Mouse (Mus musculus): ENCODE measurements around the gene Mroh3.
A peak's percentile ranks its signal among the peaks of the same experiment; 100 is the strongest.

Gene Mroh3

DNA sequence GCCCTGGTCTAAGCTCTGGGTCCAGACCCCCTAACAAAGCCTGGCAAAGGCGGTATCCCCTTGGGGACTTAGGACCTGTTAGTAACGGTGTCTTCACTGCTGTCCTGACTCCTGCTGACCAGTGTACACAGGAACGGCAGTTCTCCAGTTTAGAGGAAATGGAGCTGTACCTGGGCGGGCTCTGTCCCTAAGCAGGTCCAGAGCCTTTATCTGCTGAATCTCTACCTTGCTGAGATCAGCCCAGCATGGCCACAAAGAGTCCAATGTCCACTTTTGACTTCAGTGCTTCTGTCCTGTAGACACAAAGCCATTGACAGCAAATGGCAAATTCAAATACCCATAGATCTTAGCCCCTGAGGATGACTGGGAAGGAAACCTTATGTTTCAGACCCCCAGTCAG lies 55.7 kb downstream of the Mroh3 start:
- DNase-seq (ENCODE audit: low spot score in 2 of 2) = no peak

DNA sequence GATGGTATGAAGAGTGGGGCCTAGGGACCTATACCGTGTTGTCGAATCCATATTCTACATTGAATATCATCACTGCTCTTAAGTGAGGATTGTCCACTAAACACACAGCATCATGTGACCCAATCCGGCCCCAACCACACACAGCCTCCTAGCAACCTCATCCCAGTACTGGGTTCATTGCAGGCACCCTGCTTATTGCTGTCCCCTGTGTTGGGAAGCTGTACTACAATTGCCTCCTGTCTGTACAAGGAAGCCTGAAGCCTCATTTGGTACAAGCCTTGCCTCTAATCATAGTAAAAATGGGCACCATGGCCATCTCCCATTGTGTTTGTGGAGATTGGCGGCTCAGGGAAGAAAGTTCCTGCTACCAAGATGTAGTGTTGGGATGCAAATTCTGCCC lies 56.3 kb downstream of the Mroh3 start:
- DNase-seq (ENCODE audit: low spot score in 2 of 2) = no peak

DNA sequence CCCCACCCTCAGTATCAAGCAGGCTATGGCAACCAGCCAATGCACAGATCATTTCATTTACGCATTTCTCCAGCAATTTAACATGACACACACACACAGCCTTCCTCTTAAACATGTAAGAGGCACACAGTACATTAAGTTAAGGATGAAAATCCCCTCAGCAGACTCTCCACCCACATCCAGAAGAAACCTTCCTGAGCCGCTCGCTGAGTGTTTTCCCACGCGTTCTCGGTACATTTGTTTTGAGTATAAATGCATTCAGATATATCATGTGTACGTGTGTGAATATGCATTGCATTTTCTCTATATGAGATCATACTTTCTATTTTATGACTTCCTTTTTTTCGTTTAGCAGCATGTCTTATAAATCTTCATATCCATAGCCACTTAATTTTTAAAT lies 61.3 kb downstream of the Mroh3 start:
- no peak for DNase-seq (ENCODE audit: low spot score in 2 of 2)

DNA sequence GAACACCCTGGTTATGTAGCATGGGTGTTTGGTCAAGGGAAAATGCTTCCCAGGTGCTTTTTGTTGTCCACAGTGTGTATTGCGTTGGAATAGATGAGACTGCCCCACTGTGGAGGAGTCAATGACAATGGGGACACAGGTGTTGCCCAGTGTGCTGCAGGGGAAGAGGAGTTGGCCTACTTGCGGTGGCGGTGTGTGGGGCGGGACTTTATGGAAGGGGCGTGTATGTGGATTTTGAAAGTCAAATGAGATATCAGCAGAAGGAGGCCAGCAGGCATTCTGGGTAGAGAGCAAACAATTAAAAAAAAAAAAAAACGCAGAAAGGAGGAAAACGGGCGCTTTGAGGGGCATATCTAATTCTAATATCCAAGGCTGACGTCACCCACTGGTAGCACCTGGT lies 62.9 kb downstream of the Mroh3 start:
- DNase-seq (ENCODE audit: low spot score in 2 of 2) = no peak

DNA sequence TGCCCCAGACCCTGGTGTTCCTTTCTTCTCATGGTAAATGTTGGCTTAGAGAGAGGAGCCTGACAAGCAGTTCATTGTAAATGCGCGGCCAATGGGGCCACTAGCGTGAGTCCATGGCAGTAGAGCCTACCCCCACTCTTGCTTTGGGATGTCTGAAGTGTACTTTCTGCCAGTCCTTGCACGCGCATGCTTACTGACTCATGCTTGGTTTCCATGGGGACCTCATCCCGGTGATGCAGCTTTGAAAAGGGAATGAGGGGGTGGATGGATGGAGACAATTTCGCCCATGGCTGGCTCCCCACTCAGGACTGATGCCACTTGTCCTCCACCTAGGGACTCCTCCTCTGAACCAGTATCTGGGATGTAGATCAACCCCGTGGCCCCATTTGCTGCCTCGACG lies 69.1 kb downstream of the Mroh3 start:
- no peak for DNase-seq (ENCODE audit: low spot score in 2 of 2)

DNA sequence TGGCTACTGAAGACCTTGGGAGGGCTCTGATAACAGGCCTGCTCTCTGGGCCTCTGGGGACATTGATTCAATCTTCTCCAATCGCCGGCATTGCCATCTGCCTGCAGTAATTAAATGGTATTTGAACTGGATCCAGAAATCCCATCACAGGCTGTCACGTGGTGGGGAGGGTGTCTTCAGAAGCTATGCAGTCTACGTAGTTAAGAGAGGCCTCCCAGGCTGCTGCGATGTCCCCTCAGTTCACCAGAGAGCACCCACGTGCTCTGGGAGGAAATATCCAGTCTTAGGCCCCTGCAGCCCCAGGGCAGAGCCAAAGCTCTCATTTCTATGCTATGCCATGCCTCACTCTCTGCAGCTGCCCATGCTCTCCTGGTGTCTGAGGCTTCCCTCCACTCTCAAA lies 70.3 kb downstream of the Mroh3 start:
- DNase-seq (ENCODE audit: low spot score in 2 of 2) = no peak

DNA sequence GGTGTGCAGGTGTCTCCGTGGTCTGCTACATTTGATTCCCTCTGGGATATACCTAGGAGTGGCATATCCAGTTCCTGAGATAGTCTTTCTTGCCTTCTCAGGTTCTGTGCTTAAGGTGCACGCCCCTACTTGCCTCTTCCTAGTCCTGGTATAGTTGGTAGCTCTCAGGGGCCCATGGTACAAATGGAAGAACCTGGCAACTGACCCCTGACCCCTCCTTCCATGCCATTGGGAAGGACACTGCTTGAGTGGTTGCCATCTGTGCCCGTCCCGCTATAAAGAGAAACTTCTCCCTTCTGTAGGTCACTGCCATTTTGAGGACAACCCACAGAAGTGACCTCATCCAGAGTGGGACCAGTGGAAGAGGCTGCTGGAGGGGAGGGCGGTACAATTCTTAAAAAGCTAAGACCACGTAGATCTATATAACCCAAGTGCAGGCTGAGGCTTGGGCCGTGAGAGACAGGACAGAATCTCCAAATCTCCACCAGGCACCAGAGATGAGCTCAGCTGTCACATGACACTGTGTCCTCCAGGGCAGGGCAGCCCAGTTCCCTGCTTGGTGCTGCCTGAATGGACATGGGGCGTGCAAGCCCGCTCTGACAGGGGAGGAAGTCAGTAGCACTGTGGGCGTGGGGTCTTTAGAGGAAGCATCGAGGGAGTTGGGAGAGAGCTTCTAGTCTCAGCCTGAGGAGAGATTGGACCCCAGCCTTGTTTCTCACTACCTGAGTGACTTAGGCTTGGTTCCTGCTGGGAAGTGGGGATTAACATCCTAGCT lies 71.3 kb downstream of the Mroh3 start:
- DNase-seq (ENCODE audit: low spot score in 2 of 2) = peak; percentile 40 to 53

DNA sequence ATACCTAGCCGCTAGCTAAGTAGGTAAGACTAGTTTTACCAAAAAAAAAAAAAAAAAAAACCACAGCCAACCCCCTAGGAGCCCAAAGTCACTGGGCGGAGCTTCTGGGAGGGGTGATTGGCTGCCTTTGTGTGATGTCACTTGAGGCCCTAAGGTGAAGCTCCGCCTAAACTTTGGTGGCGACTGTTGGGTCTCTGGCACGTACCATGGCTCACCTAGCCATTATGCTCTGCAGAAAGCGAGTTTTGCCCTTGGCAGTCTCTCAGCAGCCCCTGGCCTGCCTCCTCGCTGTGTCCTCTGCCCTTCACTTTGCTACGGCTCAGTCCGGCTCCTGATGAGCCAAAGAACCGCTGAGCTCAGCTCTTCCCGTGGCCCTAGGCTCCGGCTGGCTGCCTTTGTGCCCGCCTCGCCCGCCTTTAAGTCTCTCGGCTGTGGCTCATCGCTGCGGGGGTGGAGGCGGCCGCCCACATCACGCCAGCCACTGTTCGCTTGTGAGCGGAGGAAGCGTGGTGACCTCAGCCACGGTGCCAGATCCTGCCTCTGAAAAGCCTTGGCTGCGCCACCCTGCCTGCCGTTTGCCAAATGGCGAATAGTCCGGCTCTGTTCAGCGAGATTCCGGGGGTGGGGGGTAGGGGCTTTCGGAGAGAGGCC lies 72.5 kb downstream of the Mroh3 start:
- peak; percentile 63 to 69 for DNase-seq (ENCODE audit: low spot score in 2 of 2)

DNA sequence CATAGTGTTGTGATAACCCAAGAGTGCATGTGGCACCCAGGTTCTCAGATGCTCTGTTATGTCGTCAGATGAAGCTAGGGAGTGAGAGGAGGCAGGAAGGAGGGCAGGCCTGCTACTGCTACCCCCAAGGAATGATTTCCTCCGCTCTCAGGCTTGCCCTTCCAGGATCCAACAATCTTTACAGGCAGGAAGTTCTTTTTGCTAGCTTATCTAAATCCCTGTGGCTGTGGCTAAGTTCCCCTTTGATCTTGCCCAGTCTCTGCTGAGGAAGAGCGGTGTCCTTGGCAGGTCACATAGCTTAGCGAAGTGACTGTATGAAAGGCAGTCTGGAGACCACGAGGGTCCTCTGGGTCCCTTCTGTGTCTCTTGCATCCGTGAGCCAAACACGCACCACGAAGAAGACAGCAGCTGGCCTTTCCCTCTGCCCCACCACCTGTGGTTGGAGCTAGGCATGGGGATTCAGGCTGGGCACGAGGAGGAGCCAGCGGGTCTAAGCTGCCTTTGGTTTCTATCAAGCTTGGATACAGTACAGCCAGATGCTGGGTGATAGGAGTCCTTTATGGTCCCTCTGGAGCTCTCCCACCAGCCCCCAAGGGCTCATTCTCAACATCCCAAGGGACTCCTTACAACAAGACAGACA lies 74.3 kb downstream of the Mroh3 start:
- DNase-seq (ENCODE audit: low spot score in 2 of 2) = no peak

DNA sequence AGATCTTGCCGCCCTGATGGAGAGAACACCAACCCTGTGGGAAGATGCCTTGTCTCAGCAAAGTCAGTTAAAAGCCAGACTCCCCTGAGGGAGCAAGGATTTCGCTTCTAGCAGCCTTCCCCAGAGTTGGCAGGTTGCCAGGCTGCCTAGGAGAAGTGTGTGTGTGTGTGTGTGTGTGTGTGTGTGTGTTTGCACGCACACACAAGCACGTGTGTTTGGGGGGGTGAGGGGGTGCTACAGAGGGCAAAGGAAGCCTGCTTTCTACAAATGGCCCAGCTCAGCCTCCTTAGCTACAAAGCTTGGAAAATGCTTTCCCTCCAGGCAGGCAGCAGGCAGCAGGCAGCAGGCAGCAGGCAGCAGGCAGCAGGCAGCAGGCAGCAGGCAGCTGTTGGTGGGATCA lies 75.1 kb downstream of the Mroh3 start:
- no peak for DNase-seq (ENCODE audit: low spot score in 2 of 2)

DNA sequence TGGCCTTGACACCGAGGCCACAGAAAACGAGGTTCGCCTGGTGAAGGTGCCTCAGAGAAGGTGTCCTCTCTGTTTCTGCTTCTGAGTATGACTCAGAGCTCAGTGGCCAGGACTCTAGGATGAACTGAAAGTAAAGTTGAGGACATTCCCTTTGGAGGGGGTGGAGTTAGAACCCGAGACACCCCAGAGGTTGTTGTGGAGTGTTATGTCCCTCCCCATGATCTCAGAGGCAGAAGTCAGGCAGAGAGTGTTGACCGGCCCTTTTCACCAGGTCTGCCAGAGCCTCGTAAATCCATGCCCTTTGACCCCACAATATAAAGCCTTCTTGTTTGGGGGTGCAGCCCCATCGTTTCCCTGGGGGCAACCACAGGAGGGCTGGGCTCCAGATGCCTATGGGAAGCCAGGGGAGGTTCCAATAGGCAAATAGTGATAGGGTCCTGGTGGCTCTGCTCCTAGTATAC lies 75.5 kb downstream of the Mroh3 start:
- DNase-seq (ENCODE audit: low spot score in 2 of 2) = no peak

DNA sequence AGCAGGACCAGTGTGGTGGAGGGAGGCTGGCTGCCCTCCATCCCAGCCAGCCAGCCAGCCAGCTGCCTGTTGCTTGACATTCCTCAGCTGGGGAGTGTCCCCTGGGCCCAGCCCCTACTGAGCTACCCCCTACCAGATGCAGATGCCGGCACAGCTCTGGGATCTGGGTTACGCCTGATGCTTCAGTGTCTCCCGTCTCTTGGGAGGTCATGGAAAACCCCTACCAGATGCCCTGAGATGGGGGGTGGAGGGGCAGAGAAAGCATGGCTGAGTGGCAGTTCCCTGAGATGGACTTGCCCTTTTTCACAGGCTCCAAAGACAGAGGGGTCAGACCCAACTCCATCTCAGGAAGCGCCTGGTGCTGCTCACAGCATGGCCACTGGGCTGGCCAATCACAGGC lies 76.1 kb downstream of the Mroh3 start:
- peak in 1 of 2 experiments; percentile 33 for DNase-seq (ENCODE audit: low spot score in 2 of 2)

DNA sequence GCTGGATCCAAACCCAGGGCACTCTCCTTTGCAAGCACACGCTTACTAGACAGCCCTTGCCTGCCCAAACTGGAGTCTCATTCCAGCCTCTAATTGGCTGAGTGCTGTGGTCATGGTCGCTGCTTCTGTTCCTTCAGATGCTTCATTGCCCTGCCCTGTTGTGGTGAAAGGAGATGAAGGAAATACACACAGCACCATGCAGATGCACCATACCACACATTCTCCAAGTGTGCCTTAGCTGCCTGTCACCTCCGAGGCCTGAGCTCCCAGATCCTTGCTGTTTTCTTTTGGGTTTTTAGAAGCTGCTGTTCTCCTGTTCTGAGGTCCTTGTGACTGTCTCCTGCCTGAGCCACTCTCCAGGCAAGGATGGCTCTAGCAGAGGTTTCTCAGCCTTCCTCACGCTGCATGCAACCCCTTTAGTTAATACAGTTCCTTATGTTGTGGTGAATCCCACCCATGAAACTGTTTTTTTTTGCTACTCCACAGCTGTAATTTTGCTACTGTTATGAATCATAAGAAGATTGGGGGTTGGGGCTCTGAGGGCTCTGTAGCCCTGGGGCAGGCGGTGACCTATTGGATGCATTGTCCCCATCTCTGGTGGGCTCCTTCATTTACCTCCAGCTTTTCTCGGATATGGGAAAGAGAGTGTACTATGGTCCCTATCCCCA lies 76.7 kb downstream of the Mroh3 start:
- no peak for DNase-seq (ENCODE audit: low spot score in 2 of 2)

DNA sequence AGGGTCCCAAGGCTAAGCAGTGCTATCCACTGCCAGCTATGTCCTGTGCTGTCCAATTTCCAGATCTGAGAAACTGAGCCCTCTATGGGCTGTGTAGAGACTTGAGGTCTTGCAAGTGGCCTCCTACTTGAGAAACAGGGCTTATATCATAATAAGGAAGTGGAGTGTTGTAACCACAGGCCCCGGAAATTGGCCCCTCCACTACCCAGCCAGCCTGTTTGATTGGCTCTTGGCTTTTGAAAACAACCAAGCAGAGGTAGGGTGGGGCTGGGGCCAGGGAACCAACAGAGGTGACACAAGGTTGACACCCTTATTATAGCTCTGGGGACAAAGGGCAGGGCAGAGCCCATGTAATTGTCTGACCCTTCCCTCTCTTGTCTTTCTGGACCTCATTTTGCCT lies 77.6 kb downstream of the Mroh3 start:
- peak; percentile 52 to 75 for DNase-seq (ENCODE audit: low spot score in 2 of 2)

DNA sequence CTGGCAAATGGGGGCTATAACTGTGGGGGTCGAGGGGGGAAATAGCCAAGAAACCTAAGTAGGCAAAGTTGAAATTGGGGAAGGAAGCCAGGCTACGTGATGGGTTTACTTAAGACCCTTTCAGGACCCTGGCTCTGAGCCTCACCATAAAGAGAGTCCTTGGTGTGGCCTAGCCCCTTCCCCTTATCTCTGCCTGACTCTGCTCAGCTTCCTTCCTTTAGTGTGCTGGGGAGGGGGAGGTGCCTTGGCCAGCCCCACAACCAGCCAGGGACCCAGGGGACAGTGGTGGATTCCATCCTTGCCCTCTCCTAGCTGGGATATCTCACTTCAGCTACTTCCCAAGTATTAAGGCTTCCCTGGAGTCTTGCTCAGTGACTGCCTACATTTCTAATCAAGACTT lies 78.1 kb downstream of the Mroh3 start:
- no peak for DNase-seq (ENCODE audit: low spot score in 2 of 2)

DNA sequence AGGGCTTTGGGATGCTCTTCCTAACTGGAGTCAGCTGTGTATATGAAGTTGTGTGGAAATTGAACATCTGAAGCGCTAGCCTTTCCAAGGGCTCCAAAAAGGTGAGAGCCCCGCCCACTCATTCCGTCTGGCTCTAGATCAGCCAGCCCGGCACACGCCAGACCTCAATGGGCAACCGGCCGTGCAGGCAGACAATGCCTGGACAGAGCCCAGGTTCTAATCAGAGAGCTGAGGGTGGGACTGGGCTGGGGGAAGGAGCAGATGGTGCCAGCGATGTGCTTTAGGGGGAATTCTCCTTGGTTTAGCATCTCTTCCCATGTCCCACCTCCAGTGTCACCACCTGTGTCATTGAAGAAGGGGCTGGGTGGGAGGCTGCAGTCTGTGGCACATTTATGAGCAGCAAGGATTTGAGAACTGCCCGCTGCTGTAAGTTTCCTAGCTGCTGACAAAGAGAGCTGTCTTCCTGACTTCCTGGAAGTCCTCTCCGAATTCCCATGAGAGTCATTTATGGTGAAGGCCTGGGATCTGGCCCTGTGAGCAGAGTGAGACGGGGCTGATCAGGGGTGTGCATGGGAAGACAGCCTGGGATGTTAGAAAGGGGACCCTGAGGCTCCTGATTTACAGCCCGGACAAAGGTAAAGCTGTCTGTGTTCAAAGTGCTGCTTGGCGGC lies 78.9 kb downstream of the Mroh3 start:
- no peak for DNase-seq (ENCODE audit: low spot score in 2 of 2)

DNA sequence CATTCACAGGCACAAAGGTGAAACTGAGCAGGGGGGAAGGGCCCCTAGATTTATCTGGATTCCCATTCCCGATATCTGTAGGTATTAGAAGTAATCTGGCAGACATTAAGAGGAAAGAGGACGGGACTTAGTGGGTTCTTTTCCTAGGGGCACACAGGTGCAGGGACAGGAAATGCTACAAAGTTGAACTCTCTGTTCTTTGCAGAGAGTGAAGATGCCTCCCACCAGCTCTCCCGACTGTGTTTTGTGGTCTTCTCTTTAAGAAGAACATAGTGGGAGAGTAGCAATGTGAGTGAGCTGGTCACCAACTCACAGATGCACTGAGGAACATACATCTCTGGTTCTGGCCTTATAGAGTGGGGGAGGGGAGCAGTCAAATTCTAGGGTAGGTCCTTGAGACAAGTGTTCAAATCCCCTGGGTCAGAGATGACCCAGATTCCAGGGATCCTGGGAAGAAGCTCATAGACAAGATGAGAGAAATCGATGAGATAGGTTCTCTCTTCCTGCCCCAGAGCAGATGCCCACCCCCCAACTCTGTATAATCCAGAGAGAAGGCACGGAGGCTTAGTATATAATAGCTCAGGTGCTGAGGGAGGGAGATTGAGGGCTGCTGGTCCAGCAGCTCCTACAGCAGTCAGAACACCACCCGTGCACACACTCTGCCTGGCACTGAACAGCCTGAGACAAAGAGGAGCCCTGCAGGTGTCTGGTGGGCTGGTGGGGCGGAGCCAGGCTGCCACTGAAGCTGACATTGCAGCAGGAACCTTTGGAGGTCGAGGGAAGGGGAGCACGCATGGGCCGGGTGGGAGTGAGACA lies 80.0 kb downstream of the Mroh3 start:
- DNase-seq (ENCODE audit: low spot score in 2 of 2) = no peak

Data from heart, adult 9 months (tissue).